Mouse (Mus musculus) liver, postnatal 0 days (tissue): ENCODE data around the gene Adcy6.

ENCODE experiments used
- CTCF ChIP-seq: sonication (generic); IDR thresholded peaks from 2 replicates; pipeline ENCODE4 v1.5.1; 2016; ENCODE audit warnings: antibody characterized with exemption, low read depth
- EP300 ChIP-seq: IDR thresholded peaks from 2 replicates; pipeline ENCODE4 v1.6.1; 2016; ENCODE audit warnings: antibody characterized with exemption, low read depth, mild to moderate bottlenecking

DNA sequence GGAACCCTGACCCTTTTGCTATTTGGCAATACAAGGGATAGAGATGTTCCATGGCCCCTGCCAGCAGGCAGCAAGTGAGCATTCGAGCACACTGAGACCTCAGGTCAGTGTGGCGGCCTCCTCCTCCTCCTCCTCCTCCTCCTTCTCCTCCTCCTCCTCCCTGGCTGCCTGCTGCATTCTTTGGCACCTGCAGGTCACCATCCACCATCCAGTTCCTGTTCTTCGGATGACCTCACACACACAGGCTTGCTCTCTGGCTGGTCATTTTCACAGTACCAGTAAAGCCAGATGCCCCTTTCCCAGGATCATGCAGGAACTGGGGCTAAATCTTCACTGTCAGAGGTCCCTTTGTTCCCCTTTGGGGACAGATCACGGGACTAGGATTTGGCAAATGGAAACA is 18.5 kb downstream of the Adcy6 start:
- TF ChIP-seq CTCF: no peak
- TF ChIP-seq EP300: no peak
